Mouse (Mus musculus) olfactory bulb, adult 2 months (tissue): Measurements from ENCODE around the gene Olfr1377.

Experiments used
- CTCF ChIP-seq: fragments of 200-500 bp; IDR thresholded peaks from 2 replicates; pipeline ENCODE4 v1.5.1; 2012; ENCODE audit warnings: low read depth, mild to moderate bottlenecking, low read length, moderate library complexity; ENCODE audit not compliant: insufficient read depth
- POLR2A ChIP-seq: fragments of 200-500 bp; IDR thresholded peaks from 2 replicates; pipeline ENCODE4 v1.6.1; 2012; ENCODE audit warnings: mild to moderate bottlenecking, low read depth, low read length, moderate library complexity; ENCODE audit not compliant: insufficient read depth

DNA sequence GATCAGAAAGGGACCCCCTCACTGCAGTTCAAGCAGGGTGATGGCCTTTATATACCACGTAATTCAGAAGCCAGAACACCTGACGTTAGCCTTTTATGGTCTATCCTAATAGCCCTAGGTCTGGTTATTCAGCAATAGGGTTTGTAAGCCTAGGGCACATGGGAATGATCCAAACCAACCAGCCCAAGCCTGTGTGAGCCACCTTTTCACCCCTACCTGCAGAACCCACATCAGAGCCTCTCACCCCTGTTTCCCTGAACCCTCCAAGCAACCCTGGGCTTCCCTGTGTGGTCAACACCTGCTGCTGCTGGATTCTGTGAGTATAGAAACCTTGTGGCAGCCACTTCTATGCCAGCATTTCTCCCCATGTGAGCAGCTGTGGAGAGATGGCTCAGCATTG is 48.5 kb downstream of the Olfr1377 start:
- TF ChIP-seq CTCF (no peak), POLR2A (no peak)
